Comparison of ENCODE assay signal across 38 mouse cellular contexts in the genomic region with DNA sequence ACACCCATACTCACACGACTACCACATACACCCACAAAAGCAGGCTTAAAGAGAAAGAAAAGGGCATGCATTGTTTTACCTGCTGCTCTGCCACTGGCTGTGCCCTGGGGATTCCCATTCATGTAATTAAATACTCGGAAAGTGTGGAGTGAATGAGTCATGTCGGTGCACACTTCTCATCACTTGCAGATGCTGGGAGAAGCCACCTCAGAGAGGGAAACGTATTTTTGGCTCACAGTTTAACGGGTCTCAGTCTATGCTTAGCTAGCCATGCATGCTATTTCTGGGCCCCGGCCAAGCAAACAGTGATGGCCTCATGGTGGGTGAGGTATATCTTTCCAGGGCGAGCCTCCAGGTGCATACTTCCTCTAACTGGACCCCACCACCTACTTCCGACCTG. TPM values are rescaled to one million over a fixed set of nuclear protein-coding genes. Genes with fewer than 3 reads are reported as not detected.
DNase-seq lines count a peak whose midpoint lies in the region; ATAC-seq and TF ChIP-seq lines count a peak whose summit lies in the region.
"Had no signal": no experiment of that assay in that cellular context is flagged by ENCODE, and none has a peak within 500 bp of the region (broad histone marks: within the 10 kb centered on the region; RNA-seq: fewer than 3 reads in every experiment).

No protein-coding gene starts in this region.

- H3K79me2 ChIP-seq in CH12.LX (replicated peaks; ENCODE audit: control insufficient read depth, extremely low read depth, insufficient read depth, poor library complexity, severe bottlenecking) = no peaks in the 10 kb centered on the region

- in situ Hi-C loops in CH12.LX (cut with MboI; ENCODE audit: low pct_ligation_motif_present, low pct_unique_long_range_greater_than_20kb, low sequenced_read_pairs) = loop anchor here (10.0 kb wide), 1 partner anchor 146 kb away; no protein-coding TSS in a partner anchor

- no peak for TF ChIP-seq RAD21 in CH12.LX (IDR thresholded peaks at IDR 0.05; ENCODE audit: low read depth, low read length)

- dilution Hi-C loops in CH12.LX (cut with MboI; ENCODE audit: extremely low pct_ligation_motif_present, extremely low pct_unique_long_range_greater_than_20kb, low sequenced_read_pairs) = no loop called here

- peaks cover 57% of the 10 kb centered on the region for H3K36me3 ChIP-seq in forebrain, embryonic 13.5 days (ENCODE audit: poor library complexity, severe bottlenecking)
- peaks cover 37% of the 10 kb centered on the region for H3K36me3 ChIP-seq in forebrain, embryonic 12.5 days (replicated peaks)
- H3K36me3 ChIP-seq in hindbrain, embryonic 15.5 days = no peaks in the 10 kb centered on the region
- H3K36me3 ChIP-seq in hindbrain, embryonic 16.5 days (ENCODE audit: control insufficient read depth, insufficient read depth, low read length) = peaks cover 4% of the 10 kb centered on the region; the same call in 1 of the 2 replicates
- H3K36me3 ChIP-seq in midbrain, embryonic 10.5 days = peaks cover 94% of the 10 kb centered on the region
- peaks cover 40% of the 10 kb centered on the region for H3K36me3 ChIP-seq in midbrain, embryonic 14.5 days (ENCODE audit: control insufficient read depth, insufficient read depth, low read length)
- no peaks in the 10 kb centered on the region for H3K36me3 ChIP-seq in CH12.LX (replicated peaks in 1 of 2; ENCODE audit: control insufficient read depth in 1 of 2, insufficient read depth in 1 of 2, low read length in 1 of 2)

- H3K9ac ChIP-seq in forebrain, embryonic 13.5 days = no peak overlapping the region
- no peak overlapping the region for H3K9ac ChIP-seq in forebrain, embryonic 12.5 days
- H3K9ac ChIP-seq in hindbrain, embryonic 15.5 days = no peak overlapping the region
- H3K9ac ChIP-seq in hindbrain, embryonic 16.5 days (ENCODE audit: low read depth, low read length) = no peak overlapping the region
- no peak overlapping the region for H3K9ac ChIP-seq in midbrain, embryonic 14.5 days (replicated peaks; ENCODE audit: low read length)
- H3K9ac ChIP-seq in CH12.LX (ENCODE audit: insufficient read depth, low read depth) = no peak overlapping the region
- H3K9ac ChIP-seq: heart, embryonic 13.5 days; limb, embryonic 12.5 days; liver, postnatal 0 days had no signal

- TF ChIP-seq POLR2A in CH12.LX (IDR thresholded peaks at IDR 0.05; ENCODE audit: low read depth, low read length) = no peak

- no peak for ATAC-seq in forebrain, embryonic 13.5 days
- ATAC-seq in forebrain, embryonic 12.5 days (ENCODE audit: low FRiP score) = no peak
- ATAC-seq in hindbrain, embryonic 15.5 days (ENCODE audit: low FRiP score, low read depth) = no peak
- no peak for ATAC-seq in hindbrain, embryonic 16.5 days
- ATAC-seq in midbrain, embryonic 14.5 days (ENCODE audit: low FRiP score, low TSS enrichment) = no peak
- ATAC-seq: intestine, embryonic 16.5 days; liver, postnatal 0 days had no signal

- DNase-seq in midbrain, embryonic 10.5 days (ENCODE audit: low spot score) = no peak
- DNase-seq in midbrain, embryonic 14.5 days = no peak
- DNase-seq in CH12.LX (ENCODE audit: extremely low read depth) = peak; percentile 51
- no peak for DNase-seq in adrenal gland, postnatal 36 days
- DNase-seq: adrenal gland, adult 2 months; cerebellum, postnatal 14 days; heart, postnatal 10 days; kidney, adult 8-10 months; kidney, postnatal 10 days; right cerebral cortex, adult 18-20 months; spleen, adult 18-20 months; thymus, postnatal 14 days had no signal

- no peak for TF ChIP-seq CTCF in CH12.LX (conservative IDR thresholded peaks at IDR 0.05 in 1 of 2, IDR thresholded peaks at IDR 0.05 in 1 of 2; ENCODE audit: low read depth in 2 of 2, low read length in 2 of 2)

- 77% methylated on average over 8 of the region's 8 CpGs for WGBS in forebrain, embryonic 13.5 days
- WGBS in forebrain, embryonic 12.5 days = 87% methylated on average over 8 of the region's 8 CpGs
- 78% methylated on average over 8 of the region's 8 CpGs for WGBS in hindbrain, embryonic 15.5 days
- 79% methylated on average over 8 of the region's 8 CpGs for WGBS in hindbrain, embryonic 16.5 days
- 89% methylated on average over 8 of the region's 8 CpGs for WGBS in midbrain, embryonic 10.5 days
- 79% methylated on average over 8 of the region's 8 CpGs for WGBS in midbrain, embryonic 14.5 days

- peak overlapping the region; percentile 1; the same call in 1 of the 2 replicates for H3K27ac ChIP-seq in forebrain, embryonic 13.5 days
- H3K27ac ChIP-seq in forebrain, embryonic 12.5 days = no peak overlapping the region
- H3K27ac ChIP-seq in hindbrain, embryonic 15.5 days (replicated peaks) = peak overlapping the region; percentile 25; the same call in 1 of the 2 replicates
- no peak overlapping the region for H3K27ac ChIP-seq in hindbrain, embryonic 16.5 days (ENCODE audit: low read depth, low read length)
- peak overlapping the region; percentile 61; the same call in 1 of the 2 replicates for H3K27ac ChIP-seq in midbrain, embryonic 10.5 days (replicated peaks)
- no peak overlapping the region for H3K27ac ChIP-seq in midbrain, embryonic 14.5 days (replicated peaks; ENCODE audit: low read depth, low read length)
- no peak overlapping the region for H3K27ac ChIP-seq in CH12.LX (ENCODE audit: insufficient read depth, low read depth)
- H3K27ac ChIP-seq: heart, embryonic 13.5 days; left cerebral cortex, adult 2 months; limb, embryonic 12.5 days; macrophage had no signal

- H3K4me2 ChIP-seq in forebrain, embryonic 13.5 days = no peak overlapping the region
- H3K4me2 ChIP-seq in forebrain, embryonic 12.5 days = no peak overlapping the region
- H3K4me2 ChIP-seq in hindbrain, embryonic 15.5 days = no peak overlapping the region
- no peak overlapping the region for H3K4me2 ChIP-seq in hindbrain, embryonic 16.5 days (ENCODE audit: low read length)
- H3K4me2 ChIP-seq in midbrain, embryonic 14.5 days (ENCODE audit: low read length) = no peak overlapping the region
- H3K4me2 ChIP-seq in CH12.LX (ENCODE audit: insufficient read depth, low read depth, poor library complexity, severe bottlenecking) = no peak overlapping the region
- H3K4me2 ChIP-seq: heart, embryonic 13.5 days; limb, embryonic 12.5 days had no signal

- H3K9me3 ChIP-seq in forebrain, embryonic 13.5 days (replicated peaks) = no peaks in the 10 kb centered on the region
- no peaks in the 10 kb centered on the region for H3K9me3 ChIP-seq in forebrain, embryonic 12.5 days
- no peaks in the 10 kb centered on the region for H3K9me3 ChIP-seq in hindbrain, embryonic 15.5 days
- no peaks in the 10 kb centered on the region for H3K9me3 ChIP-seq in hindbrain, embryonic 16.5 days (ENCODE audit: control insufficient read depth, low read length)
- no peaks in the 10 kb centered on the region for H3K9me3 ChIP-seq in midbrain, embryonic 10.5 days (replicated peaks)
- no peaks in the 10 kb centered on the region for H3K9me3 ChIP-seq in midbrain, embryonic 14.5 days (ENCODE audit: control insufficient read depth, low read length)
- peaks cover 5% of the 10 kb centered on the region for H3K9me3 ChIP-seq in CH12.LX (replicated peaks; ENCODE audit: low read length)
- H3K9me3 ChIP-seq: heart, embryonic 13.5 days; limb, embryonic 12.5 days had no signal

- peak; percentile 53 for TF ChIP-seq EP300 in CH12.LX (IDR thresholded peaks at IDR 0.05; ENCODE audit: low read length)

- H3K4me3 ChIP-seq in forebrain, embryonic 13.5 days = no peak overlapping the region
- no peak overlapping the region for H3K4me3 ChIP-seq in forebrain, embryonic 12.5 days (replicated peaks)
- H3K4me3 ChIP-seq in hindbrain, embryonic 15.5 days = no peak overlapping the region
- no peak overlapping the region for H3K4me3 ChIP-seq in hindbrain, embryonic 16.5 days (ENCODE audit: low read length)
- no peak overlapping the region for H3K4me3 ChIP-seq in midbrain, embryonic 10.5 days
- no peak overlapping the region for H3K4me3 ChIP-seq in midbrain, embryonic 14.5 days (replicated peaks; ENCODE audit: low read depth, low read length)
- no peak overlapping the region for H3K4me3 ChIP-seq in CH12.LX (replicated peaks in 1 of 3; ENCODE audit: low read depth in 2 of 3, low read length in 2 of 3, poor library complexity in 1 of 3)
- H3K4me3 ChIP-seq: heart, embryonic 13.5 days; left cerebral cortex, adult 2 months; limb, embryonic 12.5 days had no signal

- H3K4me1 ChIP-seq in forebrain, embryonic 13.5 days = peaks cover 10% of the 10 kb centered on the region
- H3K4me1 ChIP-seq in forebrain, embryonic 12.5 days = peaks cover 25% of the 10 kb centered on the region; the same call in 1 of the 2 replicates
- H3K4me1 ChIP-seq in hindbrain, embryonic 15.5 days (replicated peaks) = peaks cover 13% of the 10 kb centered on the region; the same call in 1 of the 2 replicates
- peaks cover 15% of the 10 kb centered on the region for H3K4me1 ChIP-seq in hindbrain, embryonic 16.5 days (ENCODE audit: control insufficient read depth, insufficient read depth, low read depth, low read length)
- peaks cover 30% of the 10 kb centered on the region for H3K4me1 ChIP-seq in midbrain, embryonic 10.5 days
- H3K4me1 ChIP-seq in midbrain, embryonic 14.5 days (ENCODE audit: control insufficient read depth, insufficient read depth, low read length) = peaks cover 23% of the 10 kb centered on the region
- peaks cover 3 to 10% of the 10 kb centered on the region in 2 experiments; a peak in 2 of 4 replicates for H3K4me1 ChIP-seq in CH12.LX (ENCODE audit: control insufficient read depth in 1 of 2, insufficient read depth in 2 of 2)

- H3K27me3 ChIP-seq in forebrain, embryonic 13.5 days = no peaks in the 10 kb centered on the region
- no peaks in the 10 kb centered on the region for H3K27me3 ChIP-seq in forebrain, embryonic 12.5 days
- no peaks in the 10 kb centered on the region for H3K27me3 ChIP-seq in hindbrain, embryonic 15.5 days
- H3K27me3 ChIP-seq in hindbrain, embryonic 16.5 days (replicated peaks; ENCODE audit: control insufficient read depth, insufficient read depth, low read length) = no peaks in the 10 kb centered on the region
- H3K27me3 ChIP-seq in midbrain, embryonic 10.5 days (ENCODE audit: low read depth, poor library complexity, severe bottlenecking) = no peaks in the 10 kb centered on the region
- H3K27me3 ChIP-seq in midbrain, embryonic 14.5 days (ENCODE audit: control insufficient read depth, insufficient read depth, low read length) = no peaks in the 10 kb centered on the region
- H3K27me3 ChIP-seq in CH12.LX (replicated peaks) = no peaks in the 10 kb centered on the region
- H3K27me3 ChIP-seq: heart, embryonic 13.5 days; limb, embryonic 12.5 days had no signal

RNA-seq across cellular contexts. Expression of a gene that starts 21.6 kb away (rescaled TPM):
- polyA plus RNA-seq in forebrain, embryonic 13.5 days (2015; fragmentation: Nextera tagmentation; extraction: Ambion mirVana) = not detected in 2 replicates
- not detected in 2 replicates for polyA plus RNA-seq in forebrain, embryonic 12.5 days (2016; fragmentation: Nextera tagmentation; extraction: Ambion mirVana)
- not detected in 2 replicates for polyA plus RNA-seq in hindbrain, embryonic 15.5 days (2015; fragmentation: Nextera tagmentation; extraction: Ambion mirVana)
- not detected in 2 replicates for polyA plus RNA-seq in hindbrain, embryonic 16.5 days (2015; fragmentation: Nextera tagmentation; extraction: Ambion mirVana)
- not detected in 2 replicates for polyA plus RNA-seq in midbrain, embryonic 10.5 days (2016; fragmentation: Nextera tagmentation; extraction: Ambion mirVana)
- not detected in 2 replicates for polyA plus RNA-seq in midbrain, embryonic 14.5 days (2014; fragmentation: Nextera tagmentation; extraction: Ambion mirVana)
- total RNA-seq in CH12.LX (2012; rRNA removed) = not detected in 2 replicates
- total RNA-seq in CH12.LX (2014; rRNA removed) = not detected in 2 replicates
- not detected in 2 replicates for polyA plus RNA-seq in CH12.LX (2012; ENCODE audit: insufficient read length, low read depth)
- total RNA-seq in adrenal gland, postnatal 36 days (2021) = not detected
- total RNA-seq: adrenal gland, adult 2 months; adrenal gland, postnatal 4 days; gastrocnemius, adult 8-10 months; gastrocnemius, postnatal 4 days; heart, adult 8-10 months; heart, postnatal 10 days; layer of hippocampus, postnatal 10 days; left cerebral cortex, adult 2 months; left cerebral cortex, postnatal 25 days; liver, adult 2 months; megakaryocyte-erythroid progenitor cell, adult 5-6 weeks had no signal
- polyA plus RNA-seq: activated CD4-positive, CD25-positive, alpha-beta regulatory T cell, adult 4 months; adrenal gland, adult 2 months; cerebellum, adult 2 months; cortical plate, adult 2 months; forebrain, embryonic 16.5 days; heart, embryonic 13.5 days; intestine, embryonic 16.5 days; limb, embryonic 12.5 days; liver, adult 2 months; liver, postnatal 0 days; lung, embryonic 16.5 days; macrophage; neural tube, embryonic 11.5 days; stomach, embryonic 16.5 days; urinary bladder, adult 2 months had no signal

Comparison
In these comparisons a context has a peak if more than half of its experiments do, and no peak if none do; other contexts are left out.
1. H3K27ac ChIP-seq: peak in forebrain, embryonic 13.5 days (single experiment), hindbrain, embryonic 15.5 days (single experiment) and midbrain, embryonic 10.5 days (single experiment); none in forebrain, embryonic 12.5 days (single experiment), hindbrain, embryonic 16.5 days (single experiment), midbrain, embryonic 14.5 days (single experiment) and CH12.LX (single experiment).